In genomic region chr6:126939487-126940171, GRCm38 (mm10) we compare ENCODE assay signal across 8 mouse cellular contexts. TPM values are rescaled to one million over a fixed set of nuclear protein-coding genes. Genes with fewer than 3 reads are reported as not detected.
DNase-seq lines count a peak whose midpoint lies in the region; ATAC-seq and TF ChIP-seq lines count a peak whose summit lies in the region.

Gene Rad51ap1 (minus strand): TSS chr6:126939587.
Gene D6Wsu163e (plus strand): TSS chr6:126939962.

- no peaks in the 10 kb centered on the region for H3K27me3 ChIP-seq in forebrain, embryonic 15.5 days

- H3K9ac ChIP-seq in ES-E14 (ENCODE audit: insufficient read depth, low read depth, low read length, poor library complexity, severe bottlenecking) = peak within 1 kb of the TSS; percentile 92
- peak within 1 kb of the TSS; percentile 56 for H3K9ac ChIP-seq in forebrain, embryonic 15.5 days (replicated peaks)

- peaks cover 4% of the 10 kb centered on the region; the same call in 1 of the 2 replicates for H3K36me3 ChIP-seq in ES-E14 (ENCODE audit: control insufficient read depth, insufficient read depth, low read length, poor library complexity, severe bottlenecking)
- H3K36me3 ChIP-seq in forebrain, embryonic 15.5 days = peaks cover 11% of the 10 kb centered on the region

- in situ Hi-C loops in ES-E14 (cut with MboI; ENCODE audit: low sequenced_read_pairs in 2 of 2, unreplicated experiment in 2 of 2) = loop anchor here (10.0 kb wide), 3 partner anchors 135 to 165 kb away; partner anchors contain the start of gene Tigar (in 1 of the 2)

- WGBS in forebrain, embryonic 15.5 days = under 1% methylated on average over 33 of the region's 33 CpGs
- under 1% methylated on average over 33 of the region's 33 CpGs for WGBS in lung, adult 2 months

- no peaks in the 10 kb centered on the region for H3K4me1 ChIP-seq in ES-E14 (ENCODE audit: control insufficient read depth in 2 of 2, insufficient read depth in 2 of 2, low read length in 2 of 2, poor library complexity in 1 of 2)
- H3K4me1 ChIP-seq in forebrain, embryonic 15.5 days = peaks cover 32% of the 10 kb centered on the region
- H3K4me1 ChIP-seq in lung, adult 2 months (ENCODE audit: control insufficient read depth, insufficient read depth, low read length) = peaks cover 3% of the 10 kb centered on the region; the same call in 1 of the 2 replicates

- peak within 1 kb of the TSS; percentile 17; the same call in 1 of the 2 replicates for H3K27ac ChIP-seq in ES-E14 (ENCODE audit: insufficient read depth, low read depth, low read length, poor library complexity, severe bottlenecking)
- H3K27ac ChIP-seq in forebrain, embryonic 15.5 days (replicated peaks) = peak within 1 kb of the TSS; percentile 77

- peak; percentile 99 for ATAC-seq in forebrain, embryonic 15.5 days (replicated peaks)
- peak; percentile 82 for ATAC-seq in neutrophil, adult 5-6 weeks (ENCODE audit: extremely low read depth, insufficient number of reproducible peaks, low FRiP score, poor library complexity, severe bottlenecking)

- DNase-seq in ES-E14 (ENCODE audit: low read depth, low spot score) = peak; percentile 92
- peak; percentile 95 for DNase-seq in cerebellum, adult 11-12 months
- DNase-seq in heart, postnatal 25 days (ENCODE audit: low spot score) = peak; percentile 89
- peak; percentile 92 to 97 for DNase-seq in layer of hippocampus, adult 18-20 months (ENCODE audit: low spot score in 2 of 2)
- peak; percentile 89 for DNase-seq in lung, adult 2 months
- DNase-seq in thymus, adult 18-20 months = peak; percentile 88 to 90

- TF ChIP-seq CTCF in lung, adult 2 months (IDR thresholded peaks at IDR 0.05; ENCODE audit: insufficient read depth, low read length) = no peak

- intact Hi-C loops in heart, postnatal 25 days (cut with DNase I) = loop anchor here (5.0 kb wide), 2 partner anchors 92 to 147 kb away; partner anchors contain the start of gene Ndufa9

- H3K4me3 ChIP-seq in ES-E14 (ENCODE audit: insufficient read depth in 1 of 2, low read depth in 1 of 2, low read length in 2 of 2, poor library complexity in 1 of 2, severe bottlenecking in 1 of 2) = peak within 1 kb of the TSS; percentile 61 to 92
- H3K4me3 ChIP-seq in forebrain, embryonic 15.5 days = peak within 1 kb of the TSS; percentile 88
- peak within 1 kb of the TSS; percentile 89 for H3K4me3 ChIP-seq in lung, adult 2 months (replicated peaks; ENCODE audit: extremely low read depth, low read depth, low read length)

- no peaks in the 10 kb centered on the region for H3K9me3 ChIP-seq in ES-E14 (ENCODE audit: control insufficient read depth, insufficient read depth, low read depth, low read length)
- H3K9me3 ChIP-seq in forebrain, embryonic 15.5 days = no peaks in the 10 kb centered on the region

- H3K4me2 ChIP-seq in forebrain, embryonic 15.5 days (replicated peaks) = peak within 1 kb of the TSS; percentile 96

- peak; percentile 15; the same call in 1 of the 2 replicates for TF ChIP-seq POLR2A in lung, adult 2 months (IDR thresholded peaks at IDR 0.05; ENCODE audit: borderline replicate concordance, extremely low read depth, low read depth, low read length)

TF ChIP-seq in ES-E14, 5 proteins besides CTCF, POLR2A, EP300 and RAD21:
- TF ChIP-seq ZNF384 (IDR thresholded peaks at IDR 0.05; ENCODE audit: low read depth, low read length) (peak; percentile 99), ZC3H11A (IDR thresholded peaks at IDR 0.05; ENCODE audit: borderline replicate concordance, low read depth, low read length) (peak; percentile 100), CHD2 (IDR thresholded peaks at IDR 0.05; ENCODE audit: low read depth, low read length) (peak; percentile 28; the same call in 1 of the 2 replicates), HCFC1 (IDR thresholded peaks at IDR 0.05; ENCODE audit: borderline replicate concordance, insufficient read depth, low read length) (peak; percentile 28; the same call in 1 of the 2 replicates), MAFK (IDR thresholded peaks at IDR 0.05; ENCODE audit: insufficient read depth, low read depth, low read length) (0 out of 2 replicates have a peak, but pooled peaks have one; percentile 4)

RNA-seq across cellular contexts. Expression of gene Rad51ap1, which starts in this region (rescaled TPM):
- total RNA-seq in ES-E14 (2012; rRNA removed) = 40.5 and 40.6 TPM in 2 replicates
- polyA plus RNA-seq in forebrain, embryonic 15.5 days (2015; fragmentation: Nextera tagmentation; extraction: Ambion mirVana) = 29.9 and 33.8 TPM in 2 replicates
- 1 to 10 TPM; 1.1 to 2.7 TPM for total RNA-seq in heart, postnatal 25 days (2021)
- 1 to 10 TPM; 1.6 to 2.1 TPM for total RNA-seq in layer of hippocampus, adult 18-20 months (2021)
- polyA plus RNA-seq in lung, adult 2 months (2012; rRNA removed) = 0.48 and 1.1 TPM in 2 replicates
- total RNA-seq in neutrophil, adult 5-6 weeks (2017) = 0.70 and 3.6 TPM in 2 replicates

RNA-seq across cellular contexts. Expression of gene D6Wsu163e, which starts in this region (rescaled TPM):
- total RNA-seq in ES-E14 (2012; rRNA removed) = 11.6 and 20.3 TPM in 2 replicates
- 29.8 and 31.3 TPM in 2 replicates for polyA plus RNA-seq in forebrain, embryonic 15.5 days (2015; fragmentation: Nextera tagmentation; extraction: Ambion mirVana)
- total RNA-seq in heart, postnatal 25 days (2021) = 10 to 100 TPM; 10.8 to 14.5 TPM
- 10 to 100 TPM; 43.9 to 47.7 TPM for total RNA-seq in layer of hippocampus, adult 18-20 months (2021)
- polyA plus RNA-seq in lung, adult 2 months (2012; rRNA removed) = 3.0 and 5.8 TPM in 2 replicates
- total RNA-seq in neutrophil, adult 5-6 weeks (2017) = 41.4 and 50.7 TPM in 2 replicates

Comparison
In these comparisons a context has a peak if more than half of its experiments do, and no peak if none do; other contexts are left out.
1. Peak in every context shown above with its lines: DNase-seq, ATAC-seq, H3K4me3 ChIP-seq and H3K27ac ChIP-seq.
2. RNA of gene Rad51ap1 (polyA plus RNA-seq): 29.9 to 33.8 TPM in forebrain, embryonic 15.5 days; 0.48 to 1.1 TPM in lung, adult 2 months; every median in the first group is over 10 times any median in the second.